Mouse (Mus musculus): Measurements from ENCODE around the gene Aplnr.

Aplnr gene

GRCm38 (mm10) chr2:85137601-85138140 lies 1.6 kb downstream of the Aplnr start:
- no peak for DNase-seq (ENCODE audit: low spot score)

- no peak for DNase-seq (ENCODE audit: low spot score)
Measured at GRCm38 (mm10) chr2:85138143-85138542, 2.1 kb downstream of the Aplnr start.

- DNase-seq (ENCODE audit: low spot score) = no peak
Measured at GRCm38 (mm10) chr2:85139393-85139792, 3.4 kb downstream of the Aplnr start.

GRCm38 (mm10) chr2:85139846-85140245 lies 3.8 kb downstream of the Aplnr start:
- DNase-seq (ENCODE audit: low spot score) = no peak

GRCm38 (mm10) chr2:85140833-85141232 lies 4.8 kb downstream of the Aplnr start:
- no peak for DNase-seq (ENCODE audit: low spot score)

- DNase-seq (ENCODE audit: low spot score) = no peak
Measured at GRCm38 (mm10) chr2:85144908-85145307, 8.9 kb downstream of the Aplnr start.

- DNase-seq (ENCODE audit: low spot score) = no peak
Measured at GRCm38 (mm10) chr2:85145346-85145745, 9.3 kb downstream of the Aplnr start.

- no peak for DNase-seq (ENCODE audit: low spot score)
Measured at GRCm38 (mm10) chr2:85147481-85147880, 11.5 kb downstream of the Aplnr start.

- DNase-seq (ENCODE audit: low spot score) = no peak
Measured at GRCm38 (mm10) chr2:85150373-85150772, 14.3 kb downstream of the Aplnr start.

- no peak for DNase-seq (ENCODE audit: low spot score)
Measured at GRCm38 (mm10) chr2:85151233-85151632, 15.2 kb downstream of the Aplnr start.

GRCm38 (mm10) chr2:85155334-85155733 lies 19.3 kb downstream of the Aplnr start:
- DNase-seq (ENCODE audit: low spot score) = no peak

GRCm38 (mm10) chr2:85156136-85156535 lies 20.1 kb downstream of the Aplnr start:
- no peak for DNase-seq (ENCODE audit: low spot score)

GRCm38 (mm10) chr2:85157382-85157781 lies 21.4 kb downstream of the Aplnr start:
- no peak for DNase-seq (ENCODE audit: low spot score)

GRCm38 (mm10) chr2:85160901-85161637 lies 25.0 kb downstream of the Aplnr start:
- no peak for DNase-seq (ENCODE audit: low spot score)

- DNase-seq (ENCODE audit: low spot score) = no peak
Measured at GRCm38 (mm10) chr2:85161638-85162093, 25.6 kb downstream of the Aplnr start.

GRCm38 (mm10) chr2:85163311-85164047 lies 27.5 kb downstream of the Aplnr start:
- DNase-seq (ENCODE audit: low spot score) = no peak

GRCm38 (mm10) chr2:85167624-85168023 lies 31.6 kb downstream of the Aplnr start:
- no peak for DNase-seq (ENCODE audit: low spot score)

- DNase-seq (ENCODE audit: low spot score) = no peak
Measured at GRCm38 (mm10) chr2:85168327-85168726, 32.3 kb downstream of the Aplnr start.

- no peak for DNase-seq (ENCODE audit: low spot score)
Measured at GRCm38 (mm10) chr2:85172071-85172762, 36.2 kb downstream of the Aplnr start.

- no peak for DNase-seq (ENCODE audit: low spot score)
Measured at GRCm38 (mm10) chr2:85172763-85173103, 36.7 kb downstream of the Aplnr start.

- DNase-seq (ENCODE audit: low spot score) = no peak
Measured at GRCm38 (mm10) chr2:85173545-85173944, 37.5 kb downstream of the Aplnr start.

- no peak for DNase-seq (ENCODE audit: low spot score)
Measured at GRCm38 (mm10) chr2:85178139-85178800, 42.2 kb downstream of the Aplnr start.

Data from spleen, adult 12 weeks (tissue).